ENCODE assay signal across 8 mouse cellular contexts in the genomic region with DNA sequence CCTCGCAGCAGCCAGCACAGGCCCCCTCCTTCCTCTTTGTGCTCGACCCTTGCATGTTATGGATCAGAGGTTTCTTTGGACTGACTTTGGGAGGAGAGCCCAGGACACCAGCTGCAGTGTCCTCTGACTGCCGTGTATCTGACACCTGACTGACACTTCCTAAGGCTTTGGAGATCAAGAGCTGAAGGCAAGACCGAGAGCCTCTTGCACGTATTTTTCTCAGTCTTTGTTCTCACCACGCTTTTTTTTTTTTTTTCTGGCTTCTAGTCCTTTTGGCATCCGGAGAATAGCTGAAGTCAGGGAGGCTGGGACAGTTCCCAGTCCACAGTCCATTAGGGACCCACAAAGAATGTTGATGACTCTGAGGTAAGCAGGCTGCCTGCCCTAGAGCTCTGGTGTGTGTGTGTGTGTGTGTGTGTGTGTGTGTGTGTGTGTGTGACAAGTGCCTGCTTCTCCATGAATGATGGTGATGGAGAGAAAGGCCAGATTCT. TPM values are rescaled to one million over a fixed set of nuclear protein-coding genes. Genes with fewer than 3 reads are reported as not detected.
A peak's percentile ranks its signal among the peaks of the same experiment; 100 is the strongest.
DNase-seq lines count a peak whose midpoint lies in the region; ATAC-seq and TF ChIP-seq lines count a peak whose summit lies in the region.
"Had no signal": no experiment of that assay in that cellular context is flagged by ENCODE, and none has a peak within 500 bp of the region (broad histone marks: within the 10 kb centered on the region; RNA-seq: fewer than 3 reads in every experiment).

No protein-coding gene starts in this region.

- H3K4me3 ChIP-seq in thymus, adult 2 months (ENCODE audit: control insufficient read depth, insufficient read depth, low read length): no peak overlapping the region
- H3K4me3 ChIP-seq in stomach, embryonic 16.5 days (replicated peaks; ENCODE audit: low read length): no peak overlapping the region

- no peak overlapping the region for H3K4me2 ChIP-seq in stomach, embryonic 16.5 days (ENCODE audit: low read depth, low read length)

- no peaks in the 10 kb centered on the region for H3K27me3 ChIP-seq in thymus, adult 2 months (ENCODE audit: control insufficient read depth, insufficient read depth, low read length)
- no peaks in the 10 kb centered on the region for H3K27me3 ChIP-seq in stomach, embryonic 16.5 days (ENCODE audit: control insufficient read depth, insufficient read depth, low read length)

- H3K27ac ChIP-seq in thymus, adult 2 months (ENCODE audit: control insufficient read depth, insufficient read depth, low read length): peak overlapping the region; percentile 30; the same call in 1 of the 2 replicates
- peak overlapping the region; percentile 46; the same call in 1 of the 2 replicates for H3K27ac ChIP-seq in stomach, embryonic 16.5 days (ENCODE audit: low read length)

- 43% methylated on average over 7 of the region's 7 CpGs for WGBS in thymus, adult 2 months
- 33% methylated on average over 7 of the region's 7 CpGs for WGBS in stomach, embryonic 16.5 days

- DNase-seq in thymus, adult 2 months: no peak
- no peak for DNase-seq in thymus, postnatal 36 days
- peak; percentile 32 to 54 for DNase-seq in heart, adult 18-20 months
- DNase-seq in kidney, postnatal 14 days: peak; percentile 27
- no peak for DNase-seq in layer of hippocampus, adult 9-10 months (ENCODE audit: low spot score)
- DNase-seq in cerebellum, adult 18-20 months: no peak

- TF ChIP-seq POLR2A in thymus, adult 2 months (IDR thresholded peaks at IDR 0.05; ENCODE audit: control insufficient read depth, extremely low read depth, insufficient read depth, low read length, poor library complexity): no peak

- ATAC-seq in stomach, embryonic 16.5 days (ENCODE audit: insufficient read depth, low FRiP score): peak; percentile 63; the same call in 1 of the 2 replicates

- no peaks in the 10 kb centered on the region for H3K36me3 ChIP-seq in thymus, adult 2 months (ENCODE audit: control insufficient read depth, insufficient read depth, low read length)
- no peaks in the 10 kb centered on the region for H3K36me3 ChIP-seq in stomach, embryonic 16.5 days (ENCODE audit: control insufficient read depth, insufficient read depth, low read length)

- H3K4me1 ChIP-seq in thymus, adult 2 months (replicated peaks; ENCODE audit: control insufficient read depth, insufficient read depth, low read length): peaks cover 20% of the 10 kb centered on the region
- peaks cover 27% of the 10 kb centered on the region for H3K4me1 ChIP-seq in stomach, embryonic 16.5 days (ENCODE audit: control insufficient read depth, insufficient read depth, low read length)

- peak overlapping the region; percentile 13; the same call in 1 of the 2 replicates for H3K9ac ChIP-seq in stomach, embryonic 16.5 days (ENCODE audit: low read length)

- H3K9me3 ChIP-seq in stomach, embryonic 16.5 days (replicated peaks; ENCODE audit: control insufficient read depth, low read length): no peaks in the 10 kb centered on the region

- TF ChIP-seq CTCF in thymus, adult 2 months (IDR thresholded peaks at IDR 0.05; ENCODE audit: borderline replicate concordance, control insufficient read depth, extremely low read depth, insufficient read depth, low read length, poor library complexity): no peak

RNA-seq across cellular contexts. Expression of a gene that starts 2.1 kb away (rescaled TPM):
- 1.1 and 1.4 TPM in 2 replicates for polyA plus RNA-seq in thymus, adult 2 months (2012; rRNA removed)
- not detected for total RNA-seq in heart, adult 18-20 months (2021)
- 0.44 and 0.61 TPM in 2 replicates for polyA plus RNA-seq in stomach, embryonic 16.5 days (2015; fragmentation: Nextera tagmentation; extraction: Ambion mirVana)
- total RNA-seq: left cerebral cortex, postnatal 25 days had no signal

RNA-seq across cellular contexts. Expression of a gene that starts 59.8 kb away (rescaled TPM):
- polyA plus RNA-seq in thymus, adult 2 months (2012; rRNA removed): 12.6 and 13.5 TPM in 2 replicates
- total RNA-seq in heart, adult 18-20 months (2021): 10 to 100 TPM; 16.9 to 20.8 TPM
- polyA plus RNA-seq in stomach, embryonic 16.5 days (2015; fragmentation: Nextera tagmentation; extraction: Ambion mirVana): 31.0 and 35.8 TPM in 2 replicates

Comparison
In these comparisons a context has a peak if more than half of its experiments do, and no peak if none do; other contexts are left out.
1. DNase-seq: peak in heart, adult 18-20 months (2 of 2) and kidney, postnatal 14 days (single experiment); none in thymus, adult 2 months (single experiment), thymus, postnatal 36 days (0 of 2), layer of hippocampus, adult 9-10 months (single experiment) and cerebellum, adult 18-20 months (0 of 2).